Mouse (Mus musculus) forebrain, embryonic 15.5 days (tissue): Measurements from ENCODE around the gene Acsm3. TPM values are rescaled to one million over a fixed set of nuclear protein-coding genes. Genes with fewer than 3 reads are reported as not detected.
A peak's percentile ranks its signal among the peaks of the same experiment; 100 is the strongest.
"Not testable (repeated sequence)": the region's sequence is repeated elsewhere in the genome, so short reads cannot be mapped to it uniquely, and the experiment has no call there.

Experiments
- ATAC-seq: fragments of 200-750 bp; cut with Nextera tagmentation; replicated peaks from 2 replicates; pipeline ENCODE4 v1.8.0; 2017; ENCODE audit warnings: mild to moderate bottlenecking, moderate TSS enrichment, moderate library complexity
- H3K27ac ChIP-seq: fragments of 300-500 bp; sonication (generic); replicated peaks from 2 replicates; pipeline ENCODE4 v1.5.1; 2015; ENCODE audit warnings: mild to moderate bottlenecking, inconsistent platforms
- H3K27me3 ChIP-seq: fragments of 300-500 bp; sonication (generic); 2 replicates; pipeline ENCODE4 v1.6.1; 2015; ENCODE audit warnings: inconsistent platforms
- H3K36me3 ChIP-seq: fragments of 300-500 bp; sonication (generic); 2 replicates; pipeline ENCODE4 v1.6.1; 2015; ENCODE audit warnings: mild to moderate bottlenecking, inconsistent platforms
- H3K4me1 ChIP-seq: fragments of 300-500 bp; sonication (generic); 2 replicates; pipeline ENCODE4 v1.6.1; 2015; ENCODE audit warnings: inconsistent platforms
- H3K4me2 ChIP-seq: fragments of 300-500 bp; sonication (generic); replicated peaks from 2 replicates; pipeline ENCODE4 v1.6.1; 2015; ENCODE audit warnings: mild to moderate bottlenecking, inconsistent platforms
- H3K4me3 ChIP-seq: fragments of 300-500 bp; sonication (generic); 2 replicates; pipeline ENCODE4 v1.5.1; 2015; ENCODE audit warnings: mild to moderate bottlenecking, inconsistent platforms
- H3K9ac ChIP-seq: fragments of 300-500 bp; sonication (generic); replicated peaks from 2 replicates; pipeline ENCODE4 v1.6.1; 2015; ENCODE audit warnings: mild to moderate bottlenecking, inconsistent platforms
- H3K9me3 ChIP-seq: fragments of 300-500 bp; sonication (generic); 2 replicates; pipeline ENCODE4 v1.6.1; 2016; ENCODE audit warnings: inconsistent platforms
- WGBS: fragments of 180-500 bp; shearing (Covaris S2); methylation state at CpG from one replicate; pipeline ENCODE4 v1.1.7; 2015; ENCODE audit warnings: mixed read lengths; 5-methylcytosine and 5-hydroxymethylcytosine counted together
- polyA plus RNA-seq: library from polyadenylated mRNA; unstranded; fragments of >200 nt; fragmentation: Nextera tagmentation; extraction: Ambion mirVana; gene quantifications from 2 replicates; pipeline ENCODE4 v1.2.1, GENCODE M21; 2015

Gene Acsm3
- 0.18 TPM in 2 replicates for polyA plus RNA-seq

DNA sequence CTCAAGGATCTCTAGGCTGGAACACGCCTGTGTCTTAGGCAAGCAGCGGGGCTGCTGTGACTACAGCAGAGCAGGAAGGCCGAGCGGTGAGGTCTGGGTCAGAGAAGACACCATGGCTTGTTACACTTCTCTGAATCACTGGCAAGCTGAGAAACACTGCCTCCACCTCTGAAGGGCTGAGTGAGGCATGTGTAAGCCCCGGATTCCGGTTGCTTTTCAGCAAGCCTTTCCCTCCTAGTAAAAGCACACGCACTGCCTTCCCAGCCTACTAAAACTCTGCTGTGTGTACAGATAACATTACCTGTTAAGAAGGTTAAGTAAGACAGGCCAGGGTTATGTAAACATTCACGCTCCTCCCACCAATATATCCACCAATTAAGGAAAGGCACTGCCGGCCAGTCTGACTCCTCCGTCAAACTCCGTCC lies at the start of gene Acsm3:
Acsm3 (plus strand) TSS at position 397 of the 425 bp plus-strand sequence.
- no peak for ATAC-seq
- WGBS: 87% methylated on average over 11 of the region's 11 CpGs
- Histone ChIP-seq H3K27me3 (no peaks in the 10 kb centered on the region), H3K4me3 (no peak within 1 kb of the TSS), H3K36me3 (no peaks in the 10 kb centered on the region), H3K9me3 (no peaks in the 10 kb centered on the region), H3K27ac (no peak within 1 kb of the TSS), H3K4me1 (no peaks in the 10 kb centered on the region), H3K4me2 (no peak within 1 kb of the TSS), H3K9ac (no peak within 1 kb of the TSS)

DNA sequence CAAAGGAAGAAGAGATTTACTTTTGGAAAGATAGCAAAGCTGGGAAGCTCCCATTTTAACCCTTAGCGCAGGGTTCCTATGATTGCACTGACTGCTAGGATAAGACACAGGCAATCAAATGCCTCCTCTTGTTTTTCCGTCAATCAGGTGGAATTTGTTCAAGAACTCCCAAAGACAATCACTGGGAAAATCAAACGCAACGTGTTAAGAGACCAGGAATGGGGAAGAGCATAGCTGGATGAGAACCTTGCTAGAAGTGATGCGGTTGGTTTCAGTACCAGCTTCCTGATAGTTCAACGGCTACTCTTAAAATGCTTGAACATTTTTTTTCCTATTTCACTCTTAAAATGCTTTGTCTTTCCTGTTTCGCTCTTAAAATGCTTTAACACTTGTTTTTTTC lies 46.6 kb upstream of the Acsm3 start:
- ATAC-seq: no peak
- Histone ChIP-seq H3K36me3 (peaks cover 38% of the 10 kb centered on the region), H3K9ac (no peak overlapping the region), H3K4me1 (no peaks in the 10 kb centered on the region), H3K9me3 (no peaks in the 10 kb centered on the region), H3K4me3 (no peak overlapping the region), H3K27ac (no peak overlapping the region), H3K4me2 (no peak overlapping the region), H3K27me3 (no peaks in the 10 kb centered on the region)
- WGBS: 93% methylated on average over 7 of the region's 7 CpGs

DNA sequence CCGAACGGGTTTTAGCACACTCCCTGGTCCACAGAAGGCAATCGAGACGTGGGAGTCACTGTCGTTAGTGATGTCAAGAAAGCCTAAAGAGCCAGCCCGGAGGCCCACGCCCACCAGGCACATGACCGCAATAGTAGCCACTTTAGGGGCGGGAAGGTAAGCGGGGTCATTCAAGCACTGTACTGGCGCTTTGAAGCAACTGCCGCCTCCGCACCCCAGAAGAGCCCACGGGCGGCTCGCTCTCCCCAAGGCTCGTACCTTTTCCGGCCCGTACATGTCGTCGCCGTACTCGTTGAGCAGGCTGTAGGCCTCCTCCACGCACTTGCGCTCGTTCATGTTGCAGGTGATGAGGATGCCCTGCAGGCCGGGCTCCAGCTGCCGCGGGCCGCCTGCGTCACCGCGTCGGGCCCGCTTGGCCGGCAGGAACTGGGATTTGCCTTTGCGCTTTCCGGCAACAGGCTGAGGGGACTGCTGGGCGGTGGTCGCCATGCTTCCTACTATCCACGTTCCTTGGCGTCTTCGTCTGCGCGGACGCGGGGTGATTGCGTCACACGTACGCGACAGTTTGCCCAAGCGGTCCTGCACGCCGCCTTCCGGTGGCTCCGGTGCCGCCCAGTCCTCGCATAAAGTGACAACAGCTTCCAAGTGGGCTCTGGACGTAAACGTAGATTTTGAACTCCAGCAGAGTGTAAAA lies 40.3 kb upstream of the Acsm3 start, which contains the start of gene Thumpd1:
Thumpd1 (minus strand) TSS at position 546 of the 694 bp plus-strand sequence.
- peak; percentile 96 for ATAC-seq
- peaks cover 35% of the 10 kb centered on the region for H3K36me3 ChIP-seq
- H3K9ac ChIP-seq: peak within 1 kb of the TSS; percentile 71
- peaks cover 13% of the 10 kb centered on the region for H3K4me1 ChIP-seq
- peaks cover 4% of the 10 kb centered on the region; the same call in 1 of the 2 replicates for H3K27me3 ChIP-seq
- peak within 1 kb of the TSS; percentile 27 for H3K27ac ChIP-seq
- no peaks in the 10 kb centered on the region for H3K9me3 ChIP-seq
- H3K4me3 ChIP-seq: peak within 1 kb of the TSS; percentile 62
- peak within 1 kb of the TSS; percentile 54 for H3K4me2 ChIP-seq
- under 1% methylated on average over 60 of the region's 60 CpGs for WGBS

DNA sequence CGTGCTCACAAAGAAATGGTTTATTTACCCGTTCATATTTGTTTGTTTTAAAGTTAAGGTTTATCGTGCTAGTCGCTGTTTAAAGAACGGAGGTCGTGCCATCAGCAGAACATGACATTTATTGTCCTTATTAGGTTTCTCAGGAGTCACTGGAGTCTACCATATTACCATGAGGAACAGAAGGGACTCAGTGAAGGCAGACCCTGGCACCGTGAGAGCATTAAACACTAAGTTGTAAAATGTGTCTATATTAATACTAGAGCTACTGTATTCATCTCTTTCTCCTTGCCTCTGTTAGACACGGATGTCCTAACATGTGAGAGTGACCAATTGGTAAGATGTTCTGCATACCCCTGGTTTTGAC lies 39.8 kb upstream of the Acsm3 start:
- peaks cover 4% of the 10 kb centered on the region; the same call in 1 of the 2 replicates for H3K27me3 ChIP-seq
- H3K36me3 ChIP-seq: peaks cover 30% of the 10 kb centered on the region
- peak; percentile 60 for ATAC-seq
- H3K4me3 ChIP-seq: peak overlapping the region; percentile 62
- H3K4me2 ChIP-seq: peak overlapping the region; percentile 54
- no peaks in the 10 kb centered on the region for H3K9me3 ChIP-seq
- peak overlapping the region; percentile 27 for H3K27ac ChIP-seq
- H3K4me1 ChIP-seq: peaks cover 13% of the 10 kb centered on the region
- WGBS: 12% methylated on average over 8 of the region's 8 CpGs
- H3K9ac ChIP-seq: peak overlapping the region; percentile 50

DNA sequence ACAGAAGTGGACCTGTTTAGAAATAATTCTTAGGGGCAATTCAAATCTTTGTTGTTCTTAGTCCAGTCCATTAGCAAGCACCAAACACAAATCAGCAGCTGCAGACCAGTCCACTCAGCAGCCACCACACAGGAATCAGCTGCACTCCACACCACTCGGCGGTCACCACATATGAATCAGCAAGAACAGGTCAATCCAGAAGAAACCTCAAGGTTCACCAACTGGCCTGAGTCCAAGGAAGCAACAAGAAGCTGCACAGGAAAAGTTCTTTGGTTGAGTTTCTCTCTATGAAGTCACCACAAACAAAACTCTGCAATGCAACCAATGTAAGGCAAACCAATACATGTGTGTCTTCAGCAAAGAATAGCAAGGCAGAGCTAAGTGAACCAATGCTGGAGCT lies 33.1 kb upstream of the Acsm3 start:
- H3K4me1 ChIP-seq: no peaks in the 10 kb centered on the region
- no peak overlapping the region for H3K4me2 ChIP-seq
- WGBS: 93% methylated on average over 2 of the region's 2 CpGs
- H3K4me3 ChIP-seq: no peak overlapping the region
- H3K36me3 ChIP-seq: no peaks in the 10 kb centered on the region
- ATAC-seq: no peak
- no peak overlapping the region for H3K9ac ChIP-seq
- no peaks in the 10 kb centered on the region for H3K27me3 ChIP-seq
- H3K27ac ChIP-seq: no peak overlapping the region
- H3K9me3 ChIP-seq: no peaks in the 10 kb centered on the region

DNA sequence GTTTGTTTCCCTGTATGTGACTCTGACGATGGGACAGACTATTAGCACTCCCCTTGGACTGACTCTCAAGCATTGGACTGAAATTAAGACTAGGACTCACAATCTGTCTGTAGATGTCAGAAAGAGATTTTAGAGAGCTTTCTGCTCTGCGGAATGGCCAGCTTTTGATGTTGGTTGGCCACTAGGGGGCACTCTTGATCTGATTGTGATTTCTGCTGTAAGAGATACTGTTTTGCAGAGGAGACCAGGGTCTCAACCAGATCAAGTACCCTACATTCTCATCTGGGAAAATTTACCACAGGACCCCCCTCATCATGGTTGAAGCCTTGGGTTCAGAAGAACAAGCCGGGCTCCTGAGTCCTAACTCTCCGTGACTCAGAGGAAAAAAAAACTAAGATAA lies 29.5 kb upstream of the Acsm3 start:
- H3K4me1 ChIP-seq, H3K36me3 ChIP-seq, H3K9me3 ChIP-seq, H3K27ac ChIP-seq, H3K4me2 ChIP-seq, H3K4me3 ChIP-seq, ATAC-seq, H3K27me3 ChIP-seq, H3K9ac ChIP-seq: not testable (repeated sequence)
- 84% methylated on average over 4 of the region's 4 CpGs for WGBS

DNA sequence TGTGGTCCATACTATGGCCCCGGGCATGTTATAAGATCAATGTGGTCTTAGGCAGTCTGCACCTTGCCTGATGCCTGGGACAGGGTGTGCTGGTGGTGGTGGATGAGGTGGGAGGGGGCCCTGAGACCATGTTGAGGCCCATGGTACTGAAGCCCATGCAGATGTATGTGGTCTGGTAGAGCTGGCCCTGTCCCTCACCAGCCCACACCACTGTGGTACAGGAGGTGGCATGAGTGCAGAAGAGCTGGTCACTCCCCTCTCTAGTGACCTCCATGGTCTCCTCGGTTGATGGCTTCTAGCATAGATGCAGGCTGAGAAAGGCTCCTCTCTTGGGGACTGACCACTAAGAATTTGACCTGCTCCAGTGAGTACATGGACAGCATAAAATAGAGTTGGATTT lies 21.8 kb upstream of the Acsm3 start:
- no peaks in the 10 kb centered on the region for H3K4me1 ChIP-seq
- H3K27ac ChIP-seq: no peak overlapping the region
- no peak overlapping the region for H3K4me2 ChIP-seq
- no peaks in the 10 kb centered on the region for H3K9me3 ChIP-seq
- H3K36me3 ChIP-seq: no peaks in the 10 kb centered on the region
- WGBS: 89% methylated on average over 2 of the region's 2 CpGs
- H3K27me3 ChIP-seq: no peaks in the 10 kb centered on the region
- no peak; the same call in 1 of the 2 replicates for ATAC-seq
- H3K9ac ChIP-seq: no peak overlapping the region
- no peak overlapping the region for H3K4me3 ChIP-seq

DNA sequence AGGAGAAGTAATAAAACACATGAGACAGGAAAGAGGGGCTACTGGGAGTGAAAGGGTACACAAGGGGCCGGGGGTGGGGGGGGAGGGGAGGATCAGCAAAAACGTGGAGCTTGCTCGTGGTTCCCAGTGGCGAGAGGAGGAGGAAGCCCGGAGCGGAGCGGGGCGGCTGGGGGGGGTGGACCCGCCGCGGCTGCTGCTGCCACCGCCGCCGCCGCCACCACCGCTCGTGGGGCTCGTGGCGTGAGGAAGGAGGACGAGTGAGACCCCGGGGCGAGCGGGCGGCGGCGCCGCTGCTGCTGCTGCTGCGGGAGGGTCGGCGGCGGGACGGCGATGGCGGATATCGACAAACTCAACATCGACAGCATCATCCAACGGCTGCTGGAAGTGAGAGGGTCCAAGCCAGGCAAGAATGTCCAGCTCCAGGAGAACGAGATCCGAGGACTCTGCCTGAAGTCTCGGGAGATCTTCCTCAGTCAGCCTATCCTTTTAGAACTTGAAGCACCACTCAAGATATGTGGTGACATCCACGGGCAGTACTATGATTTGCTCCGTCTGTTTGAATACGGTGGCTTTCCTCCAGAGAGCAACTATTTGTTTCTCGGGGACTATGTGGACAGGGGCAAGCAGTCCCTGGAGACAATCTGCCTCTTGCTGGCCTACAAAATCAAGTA lies 20.8 kb upstream of the Acsm3 start:
- not testable (repeated sequence) for H3K27ac ChIP-seq, H3K9me3 ChIP-seq, H3K27me3 ChIP-seq, H3K4me1 ChIP-seq, H3K36me3 ChIP-seq
- H3K4me3 ChIP-seq: peak overlapping the region; percentile 39
- 3% methylated on average over 43 of the region's 44 CpGs for WGBS
- ATAC-seq: peak; percentile 79
- H3K9ac ChIP-seq: peak overlapping the region; percentile 37; the same call in 1 of the 2 replicates
- peak overlapping the region; percentile 44 for H3K4me2 ChIP-seq

DNA sequence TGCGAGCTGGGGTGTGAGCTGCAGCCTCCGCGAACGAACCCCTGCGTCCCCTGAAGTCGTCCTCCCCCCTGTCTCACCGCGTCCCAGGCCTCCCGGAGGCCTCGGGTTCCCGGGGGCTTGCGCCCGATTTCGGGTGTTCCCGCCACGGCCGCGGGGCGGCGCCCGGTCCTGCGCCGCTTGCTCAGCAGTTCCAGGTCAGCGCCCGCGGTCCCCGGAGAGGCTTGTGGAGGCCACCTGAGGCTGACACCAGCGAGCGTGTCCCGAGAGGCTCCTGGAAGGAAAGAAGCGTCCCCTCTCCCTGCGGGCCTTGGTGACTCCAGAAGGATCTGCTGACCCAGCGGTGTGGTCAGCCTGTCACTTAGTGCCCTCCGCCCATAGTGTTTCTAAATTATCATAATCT lies 16.4 kb upstream of the Acsm3 start:
- Histone ChIP-seq H3K27me3 (no peaks in the 10 kb centered on the region), H3K4me2 (peak overlapping the region; percentile 27), H3K9ac (no peak overlapping the region), H3K4me3 (peak overlapping the region; percentile 9; the same call in 1 of the 2 replicates), H3K36me3 (no peaks in the 10 kb centered on the region), H3K27ac (no peak overlapping the region), H3K4me1 (peaks cover 3% of the 10 kb centered on the region; the same call in 1 of the 2 replicates), H3K9me3 (no peaks in the 10 kb centered on the region)
- ATAC-seq: no peak
- WGBS: 9% methylated on average over 34 of the region's 34 CpGs

DNA sequence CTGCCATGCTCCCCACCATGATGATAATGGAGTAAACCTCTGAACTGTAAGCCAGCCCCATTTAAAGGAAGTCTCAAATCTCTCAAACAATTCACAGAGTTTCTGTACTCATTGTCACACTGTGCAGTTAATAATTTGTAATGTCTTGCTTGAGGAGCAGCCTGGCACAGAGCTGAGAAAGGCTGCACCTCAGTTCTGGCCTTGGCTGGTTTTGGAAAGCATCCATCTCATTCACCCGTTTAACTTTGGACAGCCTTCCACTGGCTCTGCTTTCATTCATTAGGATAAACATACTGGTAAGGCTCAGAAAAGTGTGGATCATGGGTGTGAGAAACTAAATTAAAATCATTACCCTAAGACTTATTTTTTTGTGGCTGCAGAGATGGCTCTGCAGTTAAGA lies 14.9 kb upstream of the Acsm3 start:
- no peak for ATAC-seq
- 65% methylated on average over 1 of the region's 1 CpGs for WGBS
- Histone ChIP-seq H3K36me3 (no peaks in the 10 kb centered on the region), H3K27ac (no peak overlapping the region), H3K4me2 (no peak overlapping the region), H3K27me3 (no peaks in the 10 kb centered on the region), H3K4me3 (no peak overlapping the region), H3K4me1 (peaks cover 3% of the 10 kb centered on the region; the same call in 1 of the 2 replicates), H3K9ac (no peak overlapping the region), H3K9me3 (no peaks in the 10 kb centered on the region)

DNA sequence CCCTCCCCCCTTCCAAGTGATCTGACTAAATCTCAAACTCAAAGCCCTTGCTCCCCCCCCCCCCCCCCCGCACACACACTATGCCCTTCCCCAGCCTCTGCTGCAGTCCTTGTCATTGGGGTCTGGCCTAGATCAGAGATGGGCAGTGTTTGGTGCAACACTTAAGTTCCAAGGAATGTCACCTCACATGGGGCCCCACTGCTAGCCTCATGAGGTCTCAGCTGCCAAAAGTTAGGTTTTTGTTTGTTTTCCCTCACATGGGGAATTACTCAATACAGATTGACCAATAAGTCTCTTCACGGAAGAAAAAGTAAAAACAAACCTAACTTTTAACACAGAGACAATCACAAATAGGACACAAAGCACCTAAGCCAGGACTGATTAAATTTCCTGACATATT lies 12.0 kb upstream of the Acsm3 start:
- no peak for ATAC-seq
- WGBS: 77% methylated on average over 2 of the region's 2 CpGs
- H3K36me3 ChIP-seq: no peaks in the 10 kb centered on the region

DNA sequence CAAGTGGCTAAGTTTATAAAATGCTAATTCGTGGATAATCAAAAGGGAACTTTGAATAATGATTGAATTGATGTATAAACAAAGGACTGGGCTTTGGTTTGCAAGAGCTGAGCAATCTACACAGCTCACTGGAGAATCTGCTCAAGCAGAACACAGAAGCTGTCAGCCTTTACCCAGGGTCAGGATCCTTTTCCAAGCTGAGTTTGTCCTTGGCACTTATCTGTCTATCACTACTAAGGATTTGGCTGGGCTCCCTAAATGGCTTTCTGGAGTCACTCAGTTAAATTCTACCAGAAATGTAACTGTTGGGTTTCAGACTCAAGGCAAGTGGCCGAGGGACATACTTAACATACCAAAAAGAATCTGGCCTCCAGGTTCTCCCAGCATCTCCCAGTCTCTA lies 10.8 kb upstream of the Acsm3 start:
- Histone ChIP-seq H3K9ac (no peak overlapping the region), H3K9me3 (no peaks in the 10 kb centered on the region), H3K4me1 (no peaks in the 10 kb centered on the region), H3K27ac (no peak overlapping the region), H3K36me3 (no peaks in the 10 kb centered on the region), H3K4me2 (no peak overlapping the region), H3K4me3 (no peak overlapping the region), H3K27me3 (no peaks in the 10 kb centered on the region)
- 53% methylated on average over 2 of the region's 2 CpGs for WGBS
- no peak for ATAC-seq

More for the DNA sequence above, 12.0 kb upstream of the Acsm3 start:
- H3K9me3 ChIP-seq: no peaks in the 10 kb centered on the region
- no peaks in the 10 kb centered on the region for H3K27me3 ChIP-seq
- H3K4me1 ChIP-seq: peaks cover 3% of the 10 kb centered on the region; the same call in 1 of the 2 replicates
- no peak overlapping the region for H3K4me3 ChIP-seq
- no peak overlapping the region for H3K9ac ChIP-seq
- H3K27ac ChIP-seq: no peak overlapping the region
- H3K4me2 ChIP-seq: no peak overlapping the region
